Comparison of ENCODE assay signal across 9 mouse cellular contexts in genomic region chr7:141924917-141925316, GRCm38 (mm10). TPM values are rescaled to one million over a fixed set of nuclear protein-coding genes. Genes with fewer than 3 reads are reported as not detected.
DNase-seq lines count a peak whose midpoint lies in the region; ATAC-seq and TF ChIP-seq lines count a peak whose summit lies in the region.
"Had no signal": no experiment of that assay in that cellular context is flagged by ENCODE, and none has a peak within 500 bp of the region (broad histone marks: within the 10 kb centered on the region; RNA-seq: fewer than 3 reads in every experiment).

No protein-coding gene starts in this region.

- H3K4me1 ChIP-seq in kidney, adult 2 months (ENCODE audit: control insufficient read depth, insufficient read depth, low read length): no peaks in the 10 kb centered on the region
- no peaks in the 10 kb centered on the region for H3K4me1 ChIP-seq in kidney, embryonic 15.5 days
- no peaks in the 10 kb centered on the region for H3K4me1 ChIP-seq in heart, embryonic 11.5 days (ENCODE audit: control insufficient read depth, insufficient read depth, low read length)
- no peaks in the 10 kb centered on the region for H3K4me1 ChIP-seq in neural tube, embryonic 11.5 days (ENCODE audit: control insufficient read depth, insufficient read depth, low read length)
- H3K4me1 ChIP-seq: embryonic facial prominence, embryonic 15.5 days had no signal

- peak; percentile 47 for DNase-seq in kidney, adult 2 months
- DNase-seq in adipocyte (ENCODE audit: low spot score): peak; percentile 52
- peak; percentile 84 to 87 for DNase-seq in cerebellum, postnatal 4 days (ENCODE audit: low spot score in 2 of 2)
- peak; percentile 90 for DNase-seq in left cerebral cortex, postnatal 4 days
- DNase-seq in neural tube, embryonic 11.5 days (ENCODE audit: low spot score): peak; percentile 84
- DNase-seq in testis, postnatal 10 days (ENCODE audit: low spot score): peak; percentile 89

- TF ChIP-seq POLR2A in kidney, adult 2 months (IDR thresholded peaks at IDR 0.05; ENCODE audit: low read depth, low read length): no peak

- no peaks in the 10 kb centered on the region for H3K9me3 ChIP-seq in kidney, embryonic 15.5 days (replicated peaks)
- no peaks in the 10 kb centered on the region for H3K9me3 ChIP-seq in heart, embryonic 11.5 days (replicated peaks; ENCODE audit: control insufficient read depth, low read length)
- no peaks in the 10 kb centered on the region for H3K9me3 ChIP-seq in neural tube, embryonic 11.5 days (ENCODE audit: control insufficient read depth, low read length)
- H3K9me3 ChIP-seq: embryonic facial prominence, embryonic 15.5 days had no signal

- WGBS in kidney, adult 2 months: 7% methylated on average over 7 of the region's 7 CpGs
- 11% methylated on average over 7 of the region's 7 CpGs for WGBS in kidney, embryonic 15.5 days
- 6% methylated on average over 7 of the region's 7 CpGs for WGBS in heart, embryonic 11.5 days (ENCODE audit: insufficient replicate concordance)
- WGBS in neural tube, embryonic 11.5 days: 11% methylated on average over 7 of the region's 7 CpGs

- no peaks in the 10 kb centered on the region for H3K27me3 ChIP-seq in kidney, adult 2 months (replicated peaks; ENCODE audit: control insufficient read depth, insufficient read depth, low read length)
- no peaks in the 10 kb centered on the region for H3K27me3 ChIP-seq in kidney, embryonic 15.5 days
- no peaks in the 10 kb centered on the region for H3K27me3 ChIP-seq in heart, embryonic 11.5 days (ENCODE audit: control insufficient read depth, insufficient read depth, low read length)
- no peaks in the 10 kb centered on the region for H3K27me3 ChIP-seq in neural tube, embryonic 11.5 days (ENCODE audit: control insufficient read depth, insufficient read depth, low read length)
- H3K27me3 ChIP-seq: embryonic facial prominence, embryonic 15.5 days had no signal

- no peak overlapping the region for H3K27ac ChIP-seq in kidney, adult 2 months (ENCODE audit: insufficient read depth, low read depth, low read length)
- no peak overlapping the region for H3K27ac ChIP-seq in kidney, embryonic 15.5 days
- no peak overlapping the region for H3K27ac ChIP-seq in heart, embryonic 11.5 days (ENCODE audit: low read depth, low read length)
- no peak overlapping the region for H3K27ac ChIP-seq in neural tube, embryonic 11.5 days (ENCODE audit: low read depth, low read length)
- H3K27ac ChIP-seq: embryonic facial prominence, embryonic 15.5 days had no signal

- no peak overlapping the region for H3K4me3 ChIP-seq in kidney, adult 2 months (ENCODE audit: insufficient read depth, low read depth, low read length)
- no peak overlapping the region for H3K4me3 ChIP-seq in kidney, embryonic 15.5 days (replicated peaks)
- no peak overlapping the region for H3K4me3 ChIP-seq in heart, embryonic 11.5 days (ENCODE audit: low read depth, low read length)
- no peak overlapping the region for H3K4me3 ChIP-seq in neural tube, embryonic 11.5 days (ENCODE audit: low read depth, low read length)
- H3K4me3 ChIP-seq: embryonic facial prominence, embryonic 15.5 days had no signal

- no peak for ATAC-seq in kidney, embryonic 15.5 days (replicated peaks; ENCODE audit: low FRiP score)
- ATAC-seq in heart, embryonic 11.5 days (replicated peaks; ENCODE audit: insufficient number of reproducible peaks, low FRiP score, low TSS enrichment): peak; percentile 14; the same call in 1 of the 2 replicates
- peak; percentile 41; the same call in 1 of the 2 replicates for ATAC-seq in neural tube, embryonic 11.5 days (ENCODE audit: insufficient read depth, low FRiP score, low TSS enrichment)

- intact Hi-C loops in left cerebral cortex, postnatal 4 days (cut with DNase I): no loop called here

- no peak overlapping the region for H3K9ac ChIP-seq in kidney, embryonic 15.5 days
- H3K9ac ChIP-seq in heart, embryonic 11.5 days (ENCODE audit: low read depth, low read length): no peak overlapping the region
- H3K9ac ChIP-seq in neural tube, embryonic 11.5 days (ENCODE audit: low read length): no peak overlapping the region
- H3K9ac ChIP-seq: embryonic facial prominence, embryonic 15.5 days had no signal

- no peaks in the 10 kb centered on the region for H3K36me3 ChIP-seq in kidney, adult 2 months (ENCODE audit: control insufficient read depth, insufficient read depth, low read length)
- H3K36me3 ChIP-seq in kidney, embryonic 15.5 days: no peaks in the 10 kb centered on the region
- H3K36me3 ChIP-seq in heart, embryonic 11.5 days (ENCODE audit: control insufficient read depth, insufficient read depth, low read length): no peaks in the 10 kb centered on the region
- H3K36me3 ChIP-seq in neural tube, embryonic 11.5 days (ENCODE audit: control insufficient read depth, insufficient read depth, low read length): no peaks in the 10 kb centered on the region
- H3K36me3 ChIP-seq: embryonic facial prominence, embryonic 15.5 days had no signal

- no peak overlapping the region for H3K4me2 ChIP-seq in kidney, embryonic 15.5 days
- no peak overlapping the region for H3K4me2 ChIP-seq in heart, embryonic 11.5 days
- H3K4me2 ChIP-seq in neural tube, embryonic 11.5 days (ENCODE audit: low read depth): no peak overlapping the region
- H3K4me2 ChIP-seq: embryonic facial prominence, embryonic 15.5 days had no signal

- TF ChIP-seq CTCF in kidney, adult 2 months (conservative IDR thresholded peaks at IDR 0.05; ENCODE audit: insufficient read depth, insufficient read length, low read depth, low read length): peak; percentile 78

RNA-seq across cellular contexts. Expression of gene Tollip, which starts 6.6 kb away (rescaled TPM):
- polyA plus RNA-seq in kidney, adult 2 months (2012; rRNA removed): 86.2 and 92.3 TPM in 2 replicates
- polyA plus RNA-seq in kidney, embryonic 15.5 days (2015; fragmentation: Nextera tagmentation; extraction: Ambion mirVana): 41.3 and 45.6 TPM in 2 replicates
- 36.2 and 38.8 TPM in 2 replicates for polyA plus RNA-seq in heart, embryonic 11.5 days (2014; fragmentation: Nextera tagmentation; extraction: Ambion mirVana)
- total RNA-seq in left cerebral cortex, postnatal 4 days (2021): 10 to 100 TPM; 77.1 to 81.7 TPM
- polyA plus RNA-seq in neural tube, embryonic 11.5 days (2014; fragmentation: Nextera tagmentation; extraction: Ambion mirVana): 70.1 and 74.9 TPM in 2 replicates

RNA-seq across cellular contexts. Expression of gene Brsk2, which starts 24.6 kb away (rescaled TPM):
- polyA plus RNA-seq in kidney, adult 2 months (2012; rRNA removed): 0.31 and 0.52 TPM in 2 replicates
- polyA plus RNA-seq in kidney, embryonic 15.5 days (2015; fragmentation: Nextera tagmentation; extraction: Ambion mirVana): 0.74 and 0.86 TPM in 2 replicates
- 0.40 and 0.62 TPM in 2 replicates for polyA plus RNA-seq in heart, embryonic 11.5 days (2014; fragmentation: Nextera tagmentation; extraction: Ambion mirVana)
- total RNA-seq in left cerebral cortex, postnatal 4 days (2021): 100 to 1,000 TPM; 167 TPM
- 10.4 and 13.7 TPM in 2 replicates for polyA plus RNA-seq in neural tube, embryonic 11.5 days (2014; fragmentation: Nextera tagmentation; extraction: Ambion mirVana)
